Mouse (Mus musculus) C2C12 (cell line): ENCODE data around the gene E130218I03Rik. TPM values are rescaled to one million over a fixed set of nuclear protein-coding genes. Genes with fewer than 3 reads are reported as not detected.

Experiments
- H3K27me3 ChIP-seq: one replicate; pipeline ENCODE4 v1.6.1; 2011; ENCODE audit not compliant: control insufficient read depth, insufficient read depth, insufficient read length
- H3K36me3 ChIP-seq: one replicate; pipeline ENCODE4 v1.6.1; 2011; ENCODE audit not compliant: control insufficient read depth, insufficient read depth
- H3K4me3 ChIP-seq: one replicate; pipeline ENCODE4 v1.5.1; 2011; ENCODE audit warnings: mild to moderate bottlenecking, control low read depth; ENCODE audit not compliant: poor library complexity, insufficient read depth, severe bottlenecking
- H3K79me2 ChIP-seq: one replicate; pipeline ENCODE4 v1.6.1; 2011; ENCODE audit not compliant: control insufficient read depth, insufficient read depth
- H3K79me3 ChIP-seq: one replicate; pipeline ENCODE4 v1.6.1; 2011; ENCODE audit warnings: low read depth, control low read depth
- H3ac ChIP-seq: one replicate; pipeline ENCODE3; 2011; ENCODE audit warnings: low read depth; ENCODE audit not compliant: control insufficient read depth, insufficient read length
- CEBPB ChIP-seq: IDR thresholded peaks from one replicate; pipeline ENCODE4 v1.6.1; 2011; ENCODE audit warnings: low read depth, mild to moderate bottlenecking, control low read depth, moderate library complexity
- CTCF ChIP-seq: IDR thresholded peaks from one replicate; pipeline ENCODE4 v1.5.1; 2011; ENCODE audit not compliant: control insufficient read depth, insufficient read depth, insufficient read length
- FOSL1 ChIP-seq: IDR thresholded peaks from one replicate; pipeline ENCODE4 v1.8.0; 2011; ENCODE audit warnings: mild to moderate bottlenecking, low read length; ENCODE audit not compliant: poor library complexity, insufficient read depth, severe bottlenecking
- MAX ChIP-seq: IDR thresholded peaks from one replicate; pipeline ENCODE4 v1.6.1; 2011; ENCODE audit warnings: mild to moderate bottlenecking, control low read depth
- MYOD1 ChIP-seq: IDR thresholded peaks from one replicate; pipeline ENCODE4 v1.6.1; 2011; ENCODE audit warnings: low read depth; ENCODE audit not compliant: control insufficient read depth, insufficient read length
- MYOG ChIP-seq: IDR thresholded peaks from one replicate; pipeline ENCODE4 v1.6.1; 2011; ENCODE audit not compliant: control insufficient read depth, insufficient read length; ENCODE audit errors: extremely low read depth
- USF1 ChIP-seq: IDR thresholded peaks from one replicate; pipeline ENCODE4 v1.6.1; 2011; ENCODE audit warnings: low read depth, mild to moderate bottlenecking, control low read depth, moderate library complexity
- polyA plus RNA-seq: library from polyadenylated mRNA; unstranded; fragments of >200 nt; fragmentation: generic; extraction: Trizol; gene quantifications from one replicate; pipeline ENCODE4 v1.2.1, GENCODE M21; 2012; ENCODE audit warnings: missing spikeins

E130218I03Rik gene
- polyA plus RNA-seq, 1 experiment, result 0.36 TPM

DNA sequence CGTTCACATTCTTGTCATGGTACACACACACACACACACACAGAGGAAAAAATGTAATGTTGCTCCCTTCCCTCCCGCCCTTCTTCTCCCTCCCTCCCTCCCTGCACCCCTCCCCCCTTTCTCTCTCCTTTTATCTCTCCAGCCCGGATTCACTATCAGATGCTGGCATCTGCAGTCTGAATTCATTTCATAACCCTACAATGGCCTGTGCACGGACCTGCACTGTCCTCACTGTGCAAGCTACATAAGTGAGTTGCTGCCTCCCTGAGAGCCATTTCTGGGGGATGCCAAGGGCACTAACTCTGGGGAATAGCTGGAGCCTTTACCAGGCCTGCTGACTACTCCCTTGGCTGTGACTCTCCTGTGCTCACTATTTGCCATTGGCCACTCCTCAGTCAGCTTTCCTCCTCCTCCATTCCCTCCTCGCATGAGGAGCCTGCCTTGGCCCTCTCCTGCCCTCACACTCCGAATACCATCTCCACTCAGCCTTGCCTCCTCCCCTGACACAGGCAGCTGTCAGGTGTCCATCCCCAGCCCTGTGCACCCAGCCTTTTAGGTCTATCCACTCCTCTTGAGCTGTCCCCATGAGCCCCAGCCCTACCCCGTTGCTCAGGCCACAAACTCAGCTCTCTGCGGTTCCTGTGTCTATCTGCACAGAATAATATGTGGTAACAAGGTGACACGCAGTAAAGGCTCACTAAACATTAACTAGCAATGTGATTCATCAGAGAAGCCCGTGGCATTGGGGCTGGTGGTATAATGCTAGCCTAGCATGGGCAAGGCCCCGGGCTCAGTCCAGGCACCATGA is 20.5 kb upstream of the E130218I03Rik start:
- H3K4me3 ChIP-seq, result no peak overlapping the region
- peaks cover 37% of the 10 kb centered on the region for H3K27me3 ChIP-seq
- no peak overlapping the region for H3ac ChIP-seq
- TF ChIP-seq MYOG, result no peak
- TF ChIP-seq USF1, result no peak
- no peaks in the 10 kb centered on the region for H3K79me3 ChIP-seq
- no peaks in the 10 kb centered on the region for H3K36me3 ChIP-seq
- no peaks in the 10 kb centered on the region for H3K79me2 ChIP-seq

GRCm38 (mm10) chr4:134227194-134227593 is 16.3 kb upstream of the E130218I03Rik start, which contains the start of gene Catsper4:
TSS of gene Catsper4 (minus strand) at chr4:134227383.
- H3K27me3 ChIP-seq, result peaks cover 31% of the 10 kb centered on the region
- H3K4me3 ChIP-seq, result no peak within 1 kb of the TSS
- no peaks in the 10 kb centered on the region for H3K79me2 ChIP-seq
- H3ac ChIP-seq, result no peak within 1 kb of the TSS
- H3K79me3 ChIP-seq, result no peaks in the 10 kb centered on the region
- no peaks in the 10 kb centered on the region for H3K36me3 ChIP-seq
- TF ChIP-seq CTCF, result no peak
- no peak for TF ChIP-seq MYOD1
- TF ChIP-seq USF1, result no peak
- TF ChIP-seq CEBPB, result no peak
- no peak for TF ChIP-seq MAX
- TF ChIP-seq FOSL1, result no peak
- TF ChIP-seq MYOG, result no peak

DNA sequence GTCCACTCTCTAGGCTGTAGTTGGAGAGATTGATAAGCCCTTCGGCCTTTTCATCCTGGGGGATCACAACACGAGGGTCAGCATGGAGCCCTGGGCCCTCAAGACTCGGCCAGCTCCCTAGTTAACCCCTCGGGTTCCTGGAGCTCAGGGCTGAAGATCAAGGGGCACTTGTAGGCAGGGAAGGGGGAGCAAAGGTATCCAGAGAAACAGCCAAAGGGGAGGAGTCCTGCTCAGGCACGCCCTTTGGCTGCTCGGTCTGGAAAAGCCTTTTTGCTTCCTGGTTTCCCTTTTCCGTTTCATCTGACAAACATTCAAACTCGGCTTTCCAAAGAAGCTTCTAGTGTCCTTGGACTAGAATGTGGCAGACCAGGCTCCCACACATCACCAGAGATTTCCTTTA is 13.0 kb upstream of the E130218I03Rik start:
- no peaks in the 10 kb centered on the region for H3K79me3 ChIP-seq
- no peak overlapping the region for H3ac ChIP-seq
- no peak overlapping the region for H3K4me3 ChIP-seq
- H3K27me3 ChIP-seq, result peaks cover 36% of the 10 kb centered on the region
- no peak for TF ChIP-seq CEBPB
- TF ChIP-seq USF1, result no peak
- no peak for TF ChIP-seq FOSL1
- TF ChIP-seq MYOD1, result no peak
- no peak for TF ChIP-seq MYOG
- no peak for TF ChIP-seq MAX
- no peak for TF ChIP-seq CTCF
- H3K36me3 ChIP-seq, result no peaks in the 10 kb centered on the region
- H3K79me2 ChIP-seq, result no peaks in the 10 kb centered on the region

GRCm38 (mm10) chr4:134234876-134235275 is 8.6 kb upstream of the E130218I03Rik start:
- Histone ChIP-seq H3K36me3 (no peaks in the 10 kb centered on the region), H3K79me3 (no peaks in the 10 kb centered on the region), H3K4me3 (no peak overlapping the region), H3ac (no peak overlapping the region), H3K79me2 (no peaks in the 10 kb centered on the region), H3K27me3 (peaks cover 27% of the 10 kb centered on the region)
- TF ChIP-seq MYOD1 (no peak), CEBPB (no peak), MAX (no peak), MYOG (no peak), FOSL1 (no peak), USF1 (no peak), CTCF (no peak)

- TF ChIP-seq CTCF (no peak), MYOG (no peak), MAX (no peak), FOSL1 (no peak), MYOD1 (no peak)
- Histone ChIP-seq H3K79me2 (no peaks in the 10 kb centered on the region), H3K27me3 (peaks cover 16% of the 10 kb centered on the region), H3ac (no peak overlapping the region), H3K36me3 (no peaks in the 10 kb centered on the region), H3K4me3 (no peak overlapping the region), H3K79me3 (no peaks in the 10 kb centered on the region)
These were observed 5.7 kb upstream of the E130218I03Rik start for GRCm38 (mm10) chr4:134237582-134238278.

- H3K27me3 ChIP-seq, result peaks cover 10% of the 10 kb centered on the region
- TF ChIP-seq MAX, result no peak
- no peak for TF ChIP-seq CTCF
- no peak for TF ChIP-seq CEBPB
- TF ChIP-seq MYOG, result no peak
- no peak for TF ChIP-seq USF1
- TF ChIP-seq FOSL1, result no peak
- no peak for TF ChIP-seq MYOD1
- no peak within 1 kb of the TSS for H3K4me3 ChIP-seq
- no peaks in the 10 kb centered on the region for H3K79me2 ChIP-seq
- no peaks in the 10 kb centered on the region for H3K36me3 ChIP-seq
- peak within 1 kb of the TSS; percentile 30 for H3ac ChIP-seq
- H3K79me3 ChIP-seq, result no peaks in the 10 kb centered on the region
These were observed 5.2 kb upstream of the E130218I03Rik start, which contains the start of gene Cnksr1 for GRCm38 (mm10) chr4:134238279-134238651. TSS of gene Cnksr1 (minus strand) at chr4:134238399.
